Mouse (Mus musculus): ENCODE data around the gene Utp20.

DNA sequence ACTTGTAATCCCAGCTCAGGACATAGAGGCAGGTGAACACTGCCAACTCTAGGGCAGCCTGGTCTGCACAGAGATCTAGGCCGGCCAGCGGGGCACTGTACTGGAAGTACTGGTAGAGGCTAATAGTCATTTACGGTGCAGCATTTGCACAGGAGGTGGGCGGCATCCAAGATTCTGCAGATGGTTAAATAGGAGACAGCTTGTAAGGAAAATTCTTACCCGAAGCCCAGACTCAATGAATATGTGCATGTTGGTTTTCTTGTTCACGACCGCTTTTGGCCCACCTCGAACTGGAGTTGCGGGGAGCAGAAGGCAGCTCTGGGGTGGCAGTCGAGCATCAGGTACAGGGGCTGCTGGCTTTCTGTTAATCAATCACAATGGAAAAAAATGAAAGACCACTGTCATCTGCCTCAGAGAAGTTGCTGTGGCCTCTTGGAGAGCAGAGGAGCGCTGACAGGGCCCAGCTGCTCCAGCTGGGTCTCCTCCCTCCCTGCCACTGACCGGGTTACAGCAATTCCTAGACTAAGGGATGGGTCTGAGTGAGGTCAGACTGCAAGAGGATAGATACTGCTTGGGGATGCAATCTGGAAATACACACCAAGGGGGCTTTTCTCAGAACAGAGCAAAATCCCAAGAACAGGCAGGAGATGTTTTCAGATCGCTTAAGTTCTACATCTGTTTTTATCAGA, 64.9 kb downstream of the Utp20 start:
- TF ChIP-seq CTCF (IDR thresholded peaks at IDR 0.05; ENCODE audit: borderline replicate concordance, insufficient read depth, low read length) = no peak
- TF ChIP-seq POLR2A (IDR thresholded peaks at IDR 0.05; ENCODE audit: low read depth, low read length) = no peak
